Mouse (Mus musculus) heart, adult 2 months (tissue): ENCODE measurements around the gene Kif21a. TPM values are rescaled to one million over a fixed set of nuclear protein-coding genes. Genes with fewer than 3 reads are reported as not detected.

Experiments used
- DNase-seq, 2 experiments: peaks; one replicate each; pipeline ENCODE4 v3.0.0; 2021
- H3K27ac ChIP-seq: fragments of 200-600 bp; 2 replicates; pipeline ENCODE4 v1.8.1; 2022
- H3K27me3 ChIP-seq: fragments of 200-500 bp; 2 replicates; pipeline ENCODE4 v1.6.1; 2012; ENCODE audit warnings: mild to moderate bottlenecking, low read length, inconsistent platforms, mixed read lengths; ENCODE audit not compliant: control insufficient read depth, insufficient read depth
- H3K36me3 ChIP-seq: fragments of 200-500 bp; 2 replicates; pipeline ENCODE4 v1.6.1; 2012; ENCODE audit warnings: low read length, inconsistent platforms; ENCODE audit not compliant: control insufficient read depth, insufficient read depth
- H3K4me1 ChIP-seq: fragments of 200-500 bp; 2 replicates; pipeline ENCODE4 v1.6.1; 2011; ENCODE audit warnings: low read length; ENCODE audit not compliant: control insufficient read depth, insufficient read depth
- H3K4me3 ChIP-seq: fragments of 200-600 bp; 2 replicates; pipeline ENCODE4 v1.8.1; 2022
- H3K79me2 ChIP-seq: fragments of 200-500 bp; replicated peaks from 2 replicates; pipeline ENCODE4 v1.6.1; 2012; ENCODE audit warnings: mild to moderate bottlenecking, inconsistent platforms, low read length, moderate library complexity, mixed read lengths; ENCODE audit not compliant: control insufficient read depth, insufficient read depth
- H3K9ac ChIP-seq: fragments of 200-500 bp; 2 replicates; pipeline ENCODE4 v1.6.1; 2012; ENCODE audit warnings: low read depth, mild to moderate bottlenecking, control low read depth, inconsistent platforms, low read length, mixed read lengths
- CTCF ChIP-seq: fragments of 200-600 bp; IDR thresholded peaks from 2 replicates; pipeline ENCODE4 v1.8.1; 2022; ENCODE audit warnings: antibody characterized with exemption, mild to moderate bottlenecking, moderate library complexity
- EP300 ChIP-seq: fragments of 200-500 bp; IDR thresholded peaks from 2 replicates; pipeline ENCODE4 v1.6.1; 2011; ENCODE audit warnings: low read depth, low read length, control low read depth; ENCODE audit not compliant: insufficient read depth
- POLR2A ChIP-seq: fragments of 200-500 bp; IDR thresholded peaks from 2 replicates; pipeline ENCODE4 v1.6.1; 2011; ENCODE audit warnings: mild to moderate bottlenecking, low read depth, low read length, control low read depth; ENCODE audit not compliant: insufficient read depth
- WGBS: fragments of 180-500 bp; shearing (Covaris S2); methylation state at CpG from one replicate; pipeline ENCODE4 v1.1.7; 2018; 5-methylcytosine and 5-hydroxymethylcytosine counted together
- intact Hi-C: fragments of 180-260 bp; cut with DNase I; formaldehyde crosslinking; loops from one replicate; pipeline ENCODE4 v1.15.1; 2025
- polyA plus RNA-seq: library from polyadenylated mRNA; depleted of rRNA; stranded (reverse); fragments of >200 nt; gene quantifications from 2 replicates; pipeline ENCODE4 v1.2.3, GENCODE M21; 2012
- total RNA-seq, 2 experiments: library from RNA; stranded (reverse); gene quantifications; 2 replicates each; pipeline ENCODE4 v1.2.3; 2021

Gene Kif21a
- total and polyA plus RNA-seq, 3 experiments, result 3.7 to 18.9 (median 18.1) TPM

- no peak for DNase-seq
- WGBS, result 91% methylated on average over 11 of the region's 11 CpGs
- Histone ChIP-seq H3K27me3 (no peaks in the 10 kb centered on the region), H3K4me1 (no peaks in the 10 kb centered on the region), H3K9ac (no peak overlapping the region), H3K79me2 (no peaks in the 10 kb centered on the region), H3K36me3 (no peaks in the 10 kb centered on the region), H3K27ac (no peak overlapping the region), H3K4me3 (no peak overlapping the region)
- TF ChIP-seq CTCF, result no peak
- no peak for TF ChIP-seq POLR2A
- no peak for TF ChIP-seq EP300
- intact Hi-C loops, result loop anchor here (10.0 kb wide), 1 partner anchor 897 kb away; no protein-coding TSS in a partner anchor
Measured at GRCm38 (mm10) chr15:91047627-91048026, 2.1 kb downstream of the Kif21a start.

- WGBS, result 60% methylated on average over 8 of the region's 8 CpGs
- no peak for DNase-seq
- Histone ChIP-seq H3K27ac (no peak overlapping the region), H3K4me1 (peaks cover 1% of the 10 kb centered on the region), H3K27me3 (no peaks in the 10 kb centered on the region), H3K79me2 (no peaks in the 10 kb centered on the region), H3K36me3 (no peaks in the 10 kb centered on the region), H3K4me3 (no peak overlapping the region), H3K9ac (no peak overlapping the region)
- intact Hi-C loops, result loop anchor here (10.0 kb wide), 1 partner anchor 898 kb away; no protein-coding TSS in a partner anchor
- TF ChIP-seq EP300 (no peak), POLR2A (no peak), CTCF (no peak)
Measured at GRCm38 (mm10) chr15:91046506-91046905, 3.2 kb downstream of the Kif21a start.

- Histone ChIP-seq H3K36me3 (no peaks in the 10 kb centered on the region), H3K79me2 (no peaks in the 10 kb centered on the region), H3K9ac (no peak overlapping the region), H3K27me3 (no peaks in the 10 kb centered on the region), H3K4me1 (peaks cover 1% of the 10 kb centered on the region), H3K4me3 (no peak overlapping the region), H3K27ac (no peak overlapping the region)
- TF ChIP-seq EP300 (no peak), CTCF (no peak), POLR2A (no peak)
- intact Hi-C loops, result loop anchor here (10.0 kb wide), 1 partner anchor 902 kb away; no protein-coding TSS in a partner anchor
- DNase-seq, result no peak
- 77% methylated on average over 4 of the region's 4 CpGs for WGBS
Measured at GRCm38 (mm10) chr15:91043263-91043662, 6.5 kb downstream of the Kif21a start.

- intact Hi-C loops, result no loop called here
- 41% methylated on average over 5 of the region's 5 CpGs for WGBS
- Histone ChIP-seq H3K36me3 (no peaks in the 10 kb centered on the region), H3K27me3 (no peaks in the 10 kb centered on the region), H3K27ac (no peak overlapping the region), H3K4me1 (peaks cover 1% of the 10 kb centered on the region), H3K79me2 (no peaks in the 10 kb centered on the region), H3K4me3 (no peak overlapping the region), H3K9ac (no peak overlapping the region)
- DNase-seq, result no peak
- TF ChIP-seq EP300, result no peak
- TF ChIP-seq POLR2A, result no peak
- TF ChIP-seq CTCF, result no peak
Measured at GRCm38 (mm10) chr15:91038860-91039259, 10.9 kb downstream of the Kif21a start.

GRCm38 (mm10) chr15:91034090-91034489 is 15.7 kb downstream of the Kif21a start:
- no peaks in the 10 kb centered on the region for H3K79me2 ChIP-seq
- DNase-seq, result no peak
- H3K4me1 ChIP-seq, result no peaks in the 10 kb centered on the region
- no peak overlapping the region for H3K27ac ChIP-seq
- no peaks in the 10 kb centered on the region for H3K36me3 ChIP-seq
- intact Hi-C loops, result no loop called here
- TF ChIP-seq EP300, result no peak
- TF ChIP-seq CTCF, result no peak
- TF ChIP-seq POLR2A, result no peak
- H3K9ac ChIP-seq, result no peak overlapping the region
- WGBS, result 86% methylated on average over 4 of the region's 4 CpGs
- H3K4me3 ChIP-seq, result no peak overlapping the region
- H3K27me3 ChIP-seq, result no peaks in the 10 kb centered on the region

- H3K36me3 ChIP-seq, result no peaks in the 10 kb centered on the region
- no peak overlapping the region for H3K9ac ChIP-seq
- DNase-seq, result no peak
- H3K4me1 ChIP-seq, result no peaks in the 10 kb centered on the region
- WGBS, result 86% methylated on average over 6 of the region's 6 CpGs
- no peaks in the 10 kb centered on the region for H3K27me3 ChIP-seq
- intact Hi-C loops, result no loop called here
- no peaks in the 10 kb centered on the region for H3K79me2 ChIP-seq
- H3K27ac ChIP-seq, result no peak overlapping the region
- no peak overlapping the region for H3K4me3 ChIP-seq
- no peak for TF ChIP-seq CTCF
- no peak for TF ChIP-seq POLR2A
- no peak for TF ChIP-seq EP300
Measured at GRCm38 (mm10) chr15:91033529-91033928, 16.2 kb downstream of the Kif21a start.
